Mouse (Mus musculus): ENCODE data around the gene Chsy1.

DNA sequence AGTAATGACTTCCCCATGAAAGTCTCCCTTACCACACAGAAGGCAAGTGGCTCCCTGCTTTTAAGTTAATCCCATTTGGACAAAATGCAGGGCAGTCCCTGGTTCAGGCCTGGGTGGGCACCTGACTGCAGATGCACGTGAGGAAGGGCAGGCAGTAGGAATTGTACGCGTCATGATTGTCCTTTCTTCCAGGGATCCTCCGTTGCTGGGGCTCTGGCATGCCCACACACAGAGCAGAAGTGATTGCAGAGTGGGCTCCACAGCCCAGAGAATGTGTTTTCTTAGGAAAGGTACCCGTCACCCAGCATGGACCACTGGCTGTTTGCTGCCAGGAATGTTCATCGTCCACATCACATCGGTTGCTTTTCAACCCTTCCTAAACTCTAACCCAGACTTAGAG is 53.2 kb downstream of the Chsy1 start:
- no peak for TF ChIP-seq CTCF (IDR thresholded peaks at IDR 0.05; ENCODE audit: control insufficient read depth, insufficient read depth, low read length)
- TF ChIP-seq POLR2A (IDR thresholded peaks at IDR 0.05; ENCODE audit: borderline replicate concordance, control insufficient read depth, low read depth, low read length), result no peak

All from bone marrow, adult 2 months (tissue).